Mouse (Mus musculus): ENCODE results near the gene Pex5. TPM values are rescaled to one million over a fixed set of nuclear protein-coding genes. Genes with fewer than 3 reads are reported as not detected.
"Not testable (repeated sequence)": the region's sequence is repeated elsewhere in the genome, so short reads cannot be mapped to it uniquely, and the experiment has no call there.

Pex5 gene
- polyA plus RNA-seq, 1 experiment from 2014 or later = 22.8 TPM

DNA sequence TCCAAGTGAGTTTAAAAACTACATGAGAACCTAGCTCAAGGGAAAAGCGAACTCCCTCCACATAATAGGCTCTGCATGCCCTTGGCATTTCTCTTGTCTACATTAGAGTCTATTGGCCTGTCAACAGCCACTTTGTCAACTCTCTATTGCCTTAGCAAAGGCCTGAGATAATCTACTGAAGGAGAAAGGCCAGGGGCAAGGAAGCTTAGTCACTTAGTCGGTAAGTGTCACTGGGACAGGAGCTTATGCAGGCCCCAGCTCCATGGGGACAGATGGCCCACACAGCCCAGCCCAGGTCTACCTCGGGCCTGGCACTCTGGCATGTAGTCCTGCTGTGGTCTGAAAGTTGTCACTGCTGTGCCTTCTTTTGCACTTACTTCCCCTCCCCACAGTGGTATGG, 11.7 kb upstream of the Pex5 start:
- WGBS = 15% methylated on average over 3 of the region's 3 CpGs
- Histone ChIP-seq H3K9ac (ENCODE audit: low read length) (no peak overlapping the region), H3K27ac (replicated peaks in 1 of 2; ENCODE audit: control insufficient read depth in 1 of 2, insufficient read depth in 1 of 2, low read depth in 2 of 2, low read length in 2 of 2) (0 out of 4 replicates have a peak overlapping the region, but pooled peaks of 1 of the 2 experiments have one; percentile 12), H3K9me3 (ENCODE audit: control insufficient read depth, low read length) (no peaks in the 10 kb centered on the region), H3K27me3 (ENCODE audit: control insufficient read depth, insufficient read depth, low read length) (peaks cover 40% of the 10 kb centered on the region), H3K4me2 (ENCODE audit: low read length) (no peak overlapping the region), H3K4me1 (ENCODE audit: control insufficient read depth in 2 of 2, insufficient read depth in 2 of 2, low read length in 2 of 2) (peaks cover 10 to 17% of the 10 kb centered on the region in 2 experiments), H3K4me3 (ENCODE audit: control insufficient read depth in 1 of 2, insufficient read depth in 1 of 2, low read depth in 1 of 2, low read length in 2 of 2) (no peak overlapping the region), H3K36me3 (ENCODE audit: control insufficient read depth, insufficient read depth, low read length) (no peaks in the 10 kb centered on the region)
- ATAC-seq (ENCODE audit: insufficient number of reproducible peaks, insufficient read depth, low FRiP score, low read depth) = peak; percentile 57; the same call in 1 of the 2 replicates

- Histone ChIP-seq H3K27ac (replicated peaks in 1 of 2; ENCODE audit: control insufficient read depth in 1 of 2, insufficient read depth in 1 of 2, low read depth in 2 of 2, low read length in 2 of 2) (no peak overlapping the region), H3K9me3 (ENCODE audit: control insufficient read depth, low read length) (no peaks in the 10 kb centered on the region), H3K27me3 (ENCODE audit: control insufficient read depth, insufficient read depth, low read length) (peaks cover 29% of the 10 kb centered on the region), H3K4me3 (ENCODE audit: control insufficient read depth in 1 of 2, insufficient read depth in 1 of 2, low read depth in 1 of 2, low read length in 2 of 2) (no peak overlapping the region), H3K9ac (ENCODE audit: low read length) (no peak overlapping the region), H3K4me2 (ENCODE audit: low read length) (no peak overlapping the region), H3K4me1 (ENCODE audit: control insufficient read depth in 2 of 2, insufficient read depth in 2 of 2, low read length in 2 of 2) (peaks cover 10 to 17% of the 10 kb centered on the region in 2 experiments), H3K36me3 (ENCODE audit: control insufficient read depth, insufficient read depth, low read length) (no peaks in the 10 kb centered on the region)
- 57% methylated on average over 6 of the region's 6 CpGs for WGBS
- no peak for ATAC-seq (ENCODE audit: insufficient number of reproducible peaks, insufficient read depth, low FRiP score, low read depth)
Observed at GRCm38 (mm10) chr6:124425523-124425922, 10.7 kb upstream of the Pex5 start.

GRCm38 (mm10) chr6:124425042-124425441, 10.2 kb upstream of the Pex5 start:
- not testable (repeated sequence) for H3K9me3 ChIP-seq (ENCODE audit: control insufficient read depth, low read length); H3K4me3 ChIP-seq (ENCODE audit: control insufficient read depth in 1 of 2, insufficient read depth in 1 of 2, low read depth in 1 of 2, low read length in 2 of 2); H3K27ac ChIP-seq (replicated peaks in 1 of 2; ENCODE audit: control insufficient read depth in 1 of 2, insufficient read depth in 1 of 2, low read depth in 2 of 2, low read length in 2 of 2); H3K4me2 ChIP-seq (ENCODE audit: low read length); ATAC-seq (ENCODE audit: insufficient number of reproducible peaks, insufficient read depth, low FRiP score, low read depth); H3K36me3 ChIP-seq (ENCODE audit: control insufficient read depth, insufficient read depth, low read length); H3K9ac ChIP-seq (ENCODE audit: low read length)
- WGBS = 48% methylated on average over 7 of the region's 7 CpGs
- peaks cover 10 to 17% of the 10 kb centered on the region in 2 experiments for H3K4me1 ChIP-seq (ENCODE audit: control insufficient read depth in 2 of 2, insufficient read depth in 2 of 2, low read length in 2 of 2)
- peaks cover 24% of the 10 kb centered on the region for H3K27me3 ChIP-seq (ENCODE audit: control insufficient read depth, insufficient read depth, low read length)

DNA sequence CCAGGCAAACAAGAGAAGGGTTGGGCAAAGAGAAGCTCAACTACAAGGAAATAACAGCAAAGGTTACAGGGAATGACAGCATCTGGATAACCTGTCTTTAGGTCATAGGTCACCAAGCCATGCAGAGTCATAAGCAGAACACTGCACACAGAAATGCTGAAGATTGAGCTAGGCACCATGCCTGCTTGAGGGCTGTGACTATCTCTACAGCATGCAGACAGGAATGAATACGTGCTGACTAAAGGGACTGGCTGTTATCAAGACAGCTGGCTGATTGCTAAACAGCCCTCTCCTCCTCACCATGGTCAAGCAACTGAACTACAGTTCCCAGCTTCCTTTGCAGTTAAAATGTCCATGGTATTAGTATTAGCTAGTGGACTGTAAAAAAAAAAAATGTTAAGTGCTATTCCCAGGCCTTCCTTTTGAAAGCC, 9.2 kb upstream of the Pex5 start:
- no peaks in the 10 kb centered on the region for H3K36me3 ChIP-seq (ENCODE audit: control insufficient read depth, insufficient read depth, low read length)
- H3K4me3 ChIP-seq (ENCODE audit: control insufficient read depth in 1 of 2, insufficient read depth in 1 of 2, low read depth in 1 of 2, low read length in 2 of 2) = no peak overlapping the region
- H3K4me1 ChIP-seq (ENCODE audit: control insufficient read depth in 2 of 2, insufficient read depth in 2 of 2, low read length in 2 of 2) = peaks cover 10 to 17% of the 10 kb centered on the region in 2 experiments
- H3K27ac ChIP-seq (replicated peaks in 1 of 2; ENCODE audit: control insufficient read depth in 1 of 2, insufficient read depth in 1 of 2, low read depth in 2 of 2, low read length in 2 of 2) = no peak overlapping the region
- 0% methylated on average over 1 of the region's 1 CpGs for WGBS
- H3K4me2 ChIP-seq (ENCODE audit: low read length) = no peak overlapping the region
- peaks cover 15% of the 10 kb centered on the region for H3K27me3 ChIP-seq (ENCODE audit: control insufficient read depth, insufficient read depth, low read length)
- H3K9ac ChIP-seq (ENCODE audit: low read length) = no peak overlapping the region
- no peaks in the 10 kb centered on the region for H3K9me3 ChIP-seq (ENCODE audit: control insufficient read depth, low read length)
- ATAC-seq (ENCODE audit: insufficient number of reproducible peaks, insufficient read depth, low FRiP score, low read depth) = no peak

DNA sequence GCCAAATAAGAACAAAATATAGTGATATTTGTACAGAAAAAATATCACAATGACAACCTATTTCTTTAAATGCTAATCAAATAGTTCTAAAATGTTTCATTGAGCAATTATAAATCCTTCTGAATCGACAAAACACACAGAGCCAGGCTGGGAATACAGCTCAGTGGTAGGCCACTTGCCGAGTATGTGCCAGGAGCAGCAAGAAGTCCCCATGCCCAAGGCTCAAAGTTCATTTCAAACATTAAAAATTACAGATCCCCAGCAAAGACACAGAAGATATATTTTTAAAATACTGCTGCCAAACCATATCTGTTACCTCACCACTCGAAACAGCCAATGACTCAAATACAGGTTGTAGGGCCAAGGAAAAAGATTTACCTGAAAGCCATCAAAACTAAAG, 3.8 kb upstream of the Pex5 start:
- WGBS = 82% methylated on average over 3 of the region's 3 CpGs
- H3K4me3 ChIP-seq (ENCODE audit: control insufficient read depth in 1 of 2, insufficient read depth in 1 of 2, low read depth in 1 of 2, low read length in 2 of 2) = no peak overlapping the region
- peaks cover 4 to 14% of the 10 kb centered on the region in 2 experiments; a peak in 3 of 4 replicates for H3K4me1 ChIP-seq (ENCODE audit: control insufficient read depth in 2 of 2, insufficient read depth in 2 of 2, low read length in 2 of 2)
- no peak overlapping the region for H3K27ac ChIP-seq (replicated peaks in 1 of 2; ENCODE audit: control insufficient read depth in 1 of 2, insufficient read depth in 1 of 2, low read depth in 2 of 2, low read length in 2 of 2)
- no peak for ATAC-seq (ENCODE audit: insufficient number of reproducible peaks, insufficient read depth, low FRiP score, low read depth)
- no peaks in the 10 kb centered on the region for H3K9me3 ChIP-seq (ENCODE audit: control insufficient read depth, low read length)
- H3K36me3 ChIP-seq (ENCODE audit: control insufficient read depth, insufficient read depth, low read length) = no peaks in the 10 kb centered on the region
- H3K9ac ChIP-seq (ENCODE audit: low read length) = no peak overlapping the region
- H3K27me3 ChIP-seq (ENCODE audit: control insufficient read depth, insufficient read depth, low read length) = no peaks in the 10 kb centered on the region
- no peak overlapping the region for H3K4me2 ChIP-seq (ENCODE audit: low read length)

DNA sequence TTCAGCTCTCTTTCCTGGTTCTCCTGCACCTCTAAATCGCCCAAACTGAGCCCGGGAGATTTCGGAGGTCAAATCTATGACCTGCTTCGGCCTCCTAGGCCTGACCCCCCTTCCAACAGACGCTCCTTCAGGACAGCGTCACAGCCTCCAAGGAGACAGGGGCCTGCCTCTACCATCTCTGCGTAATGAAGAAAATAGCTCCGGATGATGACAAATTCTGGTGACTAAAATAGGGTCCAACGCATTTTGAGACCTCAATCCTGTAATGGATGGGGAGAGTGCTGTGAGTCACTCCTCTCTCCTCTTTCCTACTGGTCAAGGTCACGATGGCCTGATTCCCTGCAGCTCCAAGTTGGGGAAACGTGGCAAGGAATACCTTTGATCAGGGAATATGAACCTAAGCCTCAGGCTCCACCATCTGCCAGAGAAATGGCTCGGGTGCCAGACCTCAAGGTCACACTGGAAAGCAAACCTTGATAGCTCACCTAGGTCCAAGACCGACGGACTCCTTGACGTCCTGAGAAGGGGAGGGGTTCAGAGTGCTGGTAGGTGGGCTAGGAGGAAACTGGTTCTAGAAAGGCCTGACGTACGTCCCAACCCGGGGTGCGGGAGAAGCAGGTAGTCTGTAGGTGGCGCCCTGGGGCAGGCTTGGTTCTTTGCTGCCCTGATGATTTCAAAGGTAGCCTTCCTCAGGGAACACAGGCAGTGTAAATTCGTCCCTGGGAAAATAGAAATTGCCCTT, 651 bp upstream of the Pex5 start:
- 4% methylated on average over 21 of the region's 21 CpGs for WGBS
- peak overlapping the region; percentile 73 for H3K4me2 ChIP-seq (ENCODE audit: low read length)
- H3K4me3 ChIP-seq (ENCODE audit: control insufficient read depth in 1 of 2, insufficient read depth in 1 of 2, low read depth in 1 of 2, low read length in 2 of 2) = peak overlapping the region; percentile 59 to 94
- H3K27me3 ChIP-seq (ENCODE audit: control insufficient read depth, insufficient read depth, low read length) = no peaks in the 10 kb centered on the region
- H3K4me1 ChIP-seq (ENCODE audit: control insufficient read depth in 2 of 2, insufficient read depth in 2 of 2, low read length in 2 of 2) = peaks cover 4 to 15% of the 10 kb centered on the region in 2 experiments; a peak in 3 of 4 replicates
- H3K9ac ChIP-seq (ENCODE audit: low read length) = peak overlapping the region; percentile 93
- peaks cover 25% of the 10 kb centered on the region for H3K36me3 ChIP-seq (ENCODE audit: control insufficient read depth, insufficient read depth, low read length)
- peak; percentile 41; the same call in 1 of the 2 replicates for ATAC-seq (ENCODE audit: insufficient number of reproducible peaks, insufficient read depth, low FRiP score, low read depth)
- no peaks in the 10 kb centered on the region for H3K9me3 ChIP-seq (ENCODE audit: control insufficient read depth, low read length)
- peak overlapping the region; percentile 89 to 91 for H3K27ac ChIP-seq (replicated peaks in 1 of 2; ENCODE audit: control insufficient read depth in 1 of 2, insufficient read depth in 1 of 2, low read depth in 2 of 2, low read length in 2 of 2)

GRCm38 (mm10) chr6:124414150-124414926, 529 bp downstream of the Pex5 start:
- peak overlapping the region; percentile 93 for H3K9ac ChIP-seq (ENCODE audit: low read length)
- 4% methylated on average over 42 of the region's 45 CpGs for WGBS
- H3K36me3 ChIP-seq (ENCODE audit: control insufficient read depth, insufficient read depth, low read length) = peaks cover 26% of the 10 kb centered on the region
- peak overlapping the region; percentile 73 for H3K4me2 ChIP-seq (ENCODE audit: low read length)
- H3K27ac ChIP-seq (replicated peaks in 1 of 2; ENCODE audit: control insufficient read depth in 1 of 2, insufficient read depth in 1 of 2, low read depth in 2 of 2, low read length in 2 of 2) = peak overlapping the region; percentile 13 to 69; a peak in 2 of 4 replicates
- H3K4me3 ChIP-seq (ENCODE audit: control insufficient read depth in 1 of 2, insufficient read depth in 1 of 2, low read depth in 1 of 2, low read length in 2 of 2) = peak overlapping the region; percentile 85 to 94
- peaks cover 4 to 15% of the 10 kb centered on the region in 2 experiments; a peak in 3 of 4 replicates for H3K4me1 ChIP-seq (ENCODE audit: control insufficient read depth in 2 of 2, insufficient read depth in 2 of 2, low read length in 2 of 2)
- no peaks in the 10 kb centered on the region for H3K27me3 ChIP-seq (ENCODE audit: control insufficient read depth, insufficient read depth, low read length)
- ATAC-seq (ENCODE audit: insufficient number of reproducible peaks, insufficient read depth, low FRiP score, low read depth) = peak; percentile 28; the same call in 1 of the 2 replicates
- no peaks in the 10 kb centered on the region for H3K9me3 ChIP-seq (ENCODE audit: control insufficient read depth, low read length)
